Mouse (Mus musculus) large intestine, adult 2 months (tissue): ENCODE data around the gene Asic3. TPM values are rescaled to one million over a fixed set of nuclear protein-coding genes. Genes with fewer than 3 reads are reported as not detected.

Experiments
- DNase-seq: peaks from one replicate; pipeline ENCODE4 v3.0.0-alpha.2; 2012; ENCODE audit warnings: low read depth, low spot score
- WGBS: fragments of 180-500 bp; shearing (Covaris S2); methylation state at CpG from one replicate; pipeline ENCODE4 v1.1.7; 2018; 5-methylcytosine and 5-hydroxymethylcytosine counted together
- polyA plus RNA-seq: library from polyadenylated mRNA; depleted of rRNA; stranded (reverse); fragments of >200 nt; gene quantifications from 2 replicates; pipeline ENCODE4 v1.2.3, GENCODE M21; 2012; rRNA removed

Gene Asic3
- polyA plus RNA-seq, 1 experiment = 0.38 TPM

DNA sequence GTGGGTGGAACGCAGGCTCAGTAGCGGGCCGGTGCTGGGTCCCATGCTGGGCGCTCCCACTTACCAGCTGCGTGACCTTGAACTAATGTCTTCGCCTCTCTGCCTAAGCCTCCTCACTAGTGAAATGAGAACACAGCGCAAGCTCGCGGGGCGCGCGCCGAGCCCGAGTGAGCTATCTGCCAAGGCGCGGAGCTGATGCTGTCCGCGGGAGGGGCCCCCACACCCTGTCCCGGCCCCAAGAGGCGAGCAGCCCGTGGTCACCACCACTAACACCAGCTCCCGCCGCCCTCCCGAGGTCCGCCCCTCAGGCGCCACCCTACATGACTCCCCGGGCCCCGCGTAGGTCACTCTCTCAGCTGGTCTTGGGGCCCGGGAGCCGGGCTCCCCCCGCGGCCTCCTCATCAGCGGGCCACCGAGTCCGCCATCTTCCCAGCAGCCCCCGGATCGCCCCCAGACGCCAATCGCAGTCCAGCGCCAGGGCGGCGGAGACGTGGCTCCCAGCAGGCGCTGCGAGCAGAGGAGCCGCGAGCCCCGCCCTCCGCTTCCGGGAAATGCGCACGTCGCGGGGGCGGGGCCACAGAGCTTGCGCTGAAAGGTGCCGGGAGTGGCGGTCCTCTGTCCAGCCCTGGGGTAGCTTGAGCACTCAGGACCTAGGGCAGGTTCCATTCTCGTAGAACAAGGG is 31.7 kb downstream of the Asic3 start, which contains the start of gene Fastk:
Gene Fastk (minus strand): TSS at position 542 of the 682 bp plus-strand sequence.
- no peak for DNase-seq
- WGBS = under 1% methylated on average over 60 of the region's 60 CpGs

DNA sequence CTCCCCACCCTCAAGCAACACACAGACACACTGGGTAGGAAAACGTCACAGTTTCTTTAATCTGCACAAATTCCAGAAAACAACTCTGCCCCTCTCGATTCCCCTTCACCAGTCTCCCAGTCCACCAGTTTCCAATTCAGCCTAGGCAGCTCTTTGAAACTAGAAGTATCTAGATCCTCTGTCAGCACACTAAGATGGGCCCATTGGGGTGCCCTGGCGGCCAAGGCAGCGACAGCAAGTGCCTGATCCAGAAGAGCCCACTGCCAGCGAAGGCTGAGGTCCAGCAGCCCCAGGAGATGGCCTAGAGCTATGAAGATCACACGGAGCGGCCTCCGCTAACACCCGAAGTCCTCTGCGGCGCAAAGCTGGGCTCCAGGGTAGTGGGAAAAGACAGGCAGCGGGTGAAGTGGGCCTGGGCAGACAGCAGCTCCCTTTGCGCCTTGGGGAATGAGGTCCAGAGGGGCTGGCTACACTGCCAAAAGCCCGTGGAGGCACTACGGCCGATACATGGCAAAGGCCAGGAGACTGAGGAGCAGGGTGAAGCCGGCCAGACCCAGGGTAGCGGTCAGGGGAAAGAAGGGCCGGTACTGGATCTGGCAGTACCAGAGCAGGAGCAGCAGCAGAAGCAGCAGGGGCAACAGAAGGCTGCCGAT is 32.4 kb downstream of the Asic3 start:
- 63% methylated on average over 20 of the region's 20 CpGs for WGBS
- DNase-seq = no peak

DNA sequence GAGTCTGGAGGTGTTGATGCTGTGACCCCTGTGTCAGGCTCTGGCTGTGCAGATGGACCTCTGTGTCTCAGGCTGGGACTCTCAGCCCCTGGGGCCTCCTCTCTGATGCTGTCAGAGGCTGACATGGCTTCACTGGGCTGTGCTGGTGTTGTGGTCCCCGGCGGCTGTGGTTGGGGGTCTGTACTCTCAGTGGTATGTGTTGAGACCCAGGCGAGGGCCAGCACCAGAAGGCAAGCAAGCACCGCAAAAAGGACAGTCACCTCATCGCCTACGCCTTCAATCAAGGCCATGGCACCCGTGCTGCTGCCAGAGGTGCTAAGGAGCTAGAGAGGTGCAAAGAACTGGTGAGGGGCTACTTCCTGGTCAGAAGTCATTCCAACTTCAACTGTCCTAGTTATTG is 33.4 kb downstream of the Asic3 start:
- DNase-seq = no peak
- 90% methylated on average over 7 of the region's 7 CpGs for WGBS

DNA sequence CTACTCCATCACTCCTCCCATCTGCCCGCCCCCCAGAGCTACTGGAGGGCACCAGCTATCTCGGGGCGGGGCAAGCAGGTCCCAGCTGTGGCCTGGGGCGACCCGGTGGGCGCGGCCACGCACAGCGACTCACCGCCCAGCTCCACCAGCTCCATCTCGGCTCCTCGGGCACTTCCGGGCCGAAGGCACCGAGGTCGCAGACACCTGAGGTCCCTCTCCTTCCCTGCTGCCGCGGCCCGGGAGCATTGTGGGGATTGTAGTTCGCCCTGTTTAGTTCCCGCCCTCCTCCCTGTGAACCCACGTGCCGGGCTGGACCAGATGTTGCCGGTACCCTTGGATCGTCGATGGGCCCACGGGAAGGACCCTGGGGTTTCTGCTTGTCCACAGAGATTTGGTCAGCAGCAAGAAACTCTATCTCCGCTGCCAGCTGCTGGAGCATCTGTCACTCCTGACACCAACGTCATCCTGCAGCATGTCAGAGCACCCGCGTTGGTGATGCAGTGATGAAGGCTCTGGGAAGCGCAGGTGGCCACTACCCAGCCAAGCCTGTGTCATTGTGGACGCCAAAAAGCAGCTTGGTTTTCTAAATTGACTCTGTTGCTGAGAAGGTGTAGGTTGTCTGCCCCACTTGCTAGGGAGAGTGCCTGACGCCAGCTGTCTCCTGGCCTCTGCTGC is 34.6 kb downstream of the Asic3 start, which contains the start of gene Tmub1:
Gene Tmub1 (minus strand): TSS at position 231 of the 675 bp plus-strand sequence.
- WGBS = 2% methylated on average over 34 of the region's 34 CpGs
- DNase-seq = no peak

DNA sequence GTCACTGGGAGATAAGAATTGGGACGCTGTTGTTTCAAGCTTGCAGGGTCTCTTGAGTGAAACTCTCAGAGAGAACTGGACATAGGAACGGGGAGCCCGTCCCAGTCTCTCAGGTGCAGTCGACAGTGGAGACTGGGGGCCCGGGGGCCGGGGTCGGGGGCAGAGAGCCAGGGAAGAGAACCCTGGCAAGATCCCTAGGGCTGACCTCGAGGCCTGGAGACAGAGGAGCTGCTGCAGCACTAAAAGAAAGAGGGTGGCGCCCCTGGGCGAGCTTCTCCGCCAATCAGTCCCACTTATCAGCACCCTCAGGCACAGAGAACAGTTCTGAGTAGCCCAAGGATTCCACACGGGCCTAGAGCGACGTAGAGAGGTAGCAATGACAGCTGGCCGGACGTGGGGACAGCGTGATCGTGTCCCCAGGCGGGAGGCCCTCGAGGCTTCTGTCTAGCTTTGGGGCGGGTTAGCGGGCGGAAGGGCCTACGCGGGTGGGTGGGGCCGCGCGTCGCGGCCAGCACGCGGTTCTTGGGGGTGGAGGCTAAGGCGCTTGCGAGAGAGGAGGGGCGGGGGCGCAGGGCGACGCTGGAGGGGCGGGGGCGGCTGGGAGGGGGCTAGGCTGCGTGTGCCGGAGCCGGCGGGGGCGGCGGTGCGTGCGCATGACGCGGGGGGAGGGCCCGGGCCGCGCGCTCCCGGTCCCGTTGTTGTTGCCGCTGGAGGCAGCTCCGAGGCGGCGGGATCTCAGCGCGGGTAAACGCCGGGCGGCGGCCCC is 38.3 kb downstream of the Asic3 start:
- 5% methylated on average over 56 of the region's 66 CpGs for WGBS
- DNase-seq = no peak

DNA sequence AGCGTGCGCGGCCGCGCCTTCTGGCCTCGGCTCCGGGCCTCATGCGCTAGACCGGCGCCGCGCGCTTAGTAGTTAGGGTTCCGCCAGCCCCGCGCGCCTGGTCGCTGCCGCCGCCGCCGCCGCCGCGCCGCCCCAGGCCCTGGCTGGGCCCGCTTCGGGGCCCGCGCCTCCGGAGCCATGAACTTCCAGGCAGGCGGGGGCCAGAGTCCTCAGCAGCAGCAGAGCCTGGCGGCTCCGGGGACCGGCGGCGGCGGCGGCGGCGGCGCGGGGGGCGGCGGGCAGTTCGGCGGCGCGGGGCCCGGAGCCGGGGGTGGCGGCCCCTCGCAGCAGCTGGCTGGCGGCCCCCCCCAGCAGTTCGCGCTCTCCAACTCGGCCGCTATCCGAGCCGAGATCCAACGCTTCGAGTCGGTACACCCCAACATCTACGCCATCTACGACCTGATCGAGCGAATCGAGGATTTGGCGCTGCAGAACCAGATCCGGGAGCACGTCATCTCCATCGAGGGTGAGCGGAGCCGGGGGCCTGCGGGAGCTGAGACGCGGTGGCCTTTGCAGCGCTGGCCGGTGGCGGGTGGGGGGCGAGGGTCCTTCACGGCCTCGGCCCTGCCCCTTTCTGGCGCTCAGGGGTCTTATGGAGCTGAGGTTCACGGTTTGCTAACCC is 39.0 kb downstream of the Asic3 start, which contains the start of gene Agap3:
Gene Agap3 (plus strand): TSS at position 148 of the 661 bp plus-strand sequence.
- 2% methylated on average over 85 of the region's 85 CpGs for WGBS
- no peak for DNase-seq

DNA sequence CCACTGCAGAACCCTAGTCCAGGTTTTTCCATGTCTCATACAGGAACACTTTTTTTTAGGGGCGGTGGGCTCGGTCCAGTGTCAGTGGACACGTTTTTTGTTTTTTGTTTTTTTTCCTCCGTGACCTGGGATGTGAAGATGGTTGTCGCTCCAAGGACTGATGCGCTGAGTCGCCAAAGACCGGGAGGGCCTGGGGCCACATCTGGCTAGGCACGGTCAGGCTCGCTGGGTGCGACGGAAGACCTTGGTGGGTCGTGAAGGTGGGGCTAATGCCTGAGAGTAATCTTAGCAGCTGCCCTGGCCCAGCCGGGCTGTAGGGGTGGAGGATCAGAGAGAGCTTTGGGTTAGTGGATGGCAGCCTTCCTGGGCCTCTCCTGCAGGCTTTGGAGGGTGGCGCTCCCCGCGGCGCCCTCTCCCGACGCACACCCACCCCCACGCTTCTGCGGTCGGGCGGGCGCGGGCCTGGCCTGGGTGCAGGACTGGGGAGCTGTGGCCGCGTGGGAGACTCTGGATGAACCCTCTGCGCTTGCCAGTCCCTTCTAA is 39.6 kb downstream of the Asic3 start:
- no peak for DNase-seq

DNA sequence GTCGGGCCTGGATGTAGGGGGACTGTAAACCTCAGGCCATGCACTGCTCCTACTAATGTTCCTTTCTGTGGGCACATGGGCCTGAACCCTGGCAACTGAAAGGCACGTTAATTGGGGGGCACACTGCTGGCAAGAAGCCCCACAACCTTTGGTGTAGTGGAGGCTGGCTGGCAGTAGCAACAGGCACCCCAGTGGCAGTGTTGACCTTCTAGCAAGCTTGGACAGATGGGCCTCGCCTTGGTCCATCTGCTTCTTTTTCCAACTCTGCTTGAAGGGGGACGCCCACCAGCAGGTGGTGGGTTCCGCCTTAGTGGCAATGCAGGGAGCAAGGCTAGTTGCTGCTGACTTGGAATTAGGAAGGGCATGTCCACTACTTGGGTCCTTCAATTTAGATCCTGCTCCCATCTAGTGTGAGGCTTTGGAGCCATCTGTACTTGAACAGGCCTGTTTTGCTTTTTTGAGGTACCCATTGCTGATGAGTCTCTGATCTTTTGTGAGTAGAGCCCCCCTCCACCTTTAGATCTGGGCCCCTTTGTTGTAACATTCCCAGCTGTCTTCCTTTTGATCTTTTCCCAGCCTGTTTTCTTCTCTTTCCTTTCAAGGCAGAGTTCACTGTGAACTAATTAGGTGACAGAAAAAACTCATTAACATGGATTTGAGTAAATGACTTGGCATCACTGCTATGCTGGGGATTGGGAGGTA is 40.2 kb downstream of the Asic3 start:
- WGBS = 28% methylated on average over 5 of the region's 5 CpGs
- no peak for DNase-seq

More for the DNA sequence above, 39.6 kb downstream of the Asic3 start:
- WGBS = 1% methylated on average over 29 of the region's 29 CpGs

DNA sequence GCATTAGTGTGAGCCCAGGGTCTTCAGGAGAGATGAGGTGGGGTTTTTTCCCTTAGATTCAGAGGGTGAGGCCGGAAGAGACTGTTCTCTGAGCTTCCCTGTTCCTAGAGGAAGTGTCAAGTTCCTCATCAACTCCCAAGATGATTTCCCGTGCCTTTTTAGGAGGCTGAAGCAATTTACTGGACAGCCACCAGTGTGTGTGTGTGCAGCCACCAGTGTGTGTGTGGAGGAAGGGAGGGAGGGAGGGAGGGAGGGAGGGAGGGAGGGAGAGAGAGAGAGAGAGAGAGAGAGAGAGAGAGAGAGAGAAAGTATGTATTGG is 40.8 kb downstream of the Asic3 start:
- no peak for DNase-seq
- WGBS = 21% methylated on average over 2 of the region's 2 CpGs

DNA sequence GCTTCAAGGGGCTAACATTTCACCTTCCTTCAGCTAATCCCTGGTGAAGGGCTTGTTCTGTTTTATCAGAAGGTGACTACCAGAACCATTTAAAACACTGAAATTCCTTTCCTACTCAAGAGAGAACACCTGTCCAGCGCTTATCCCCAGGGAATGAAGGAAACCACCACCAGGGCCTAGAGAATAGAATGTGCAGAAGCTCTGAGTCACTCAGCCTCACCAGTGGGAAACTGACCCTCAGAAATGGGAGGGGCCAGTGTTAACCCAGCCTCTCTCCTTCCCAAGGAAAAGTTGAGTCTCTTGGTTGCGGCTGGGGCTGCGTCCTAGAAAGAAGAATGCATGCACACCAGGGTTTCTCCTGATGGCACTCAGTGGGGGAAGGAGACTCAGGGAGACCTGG is 41.9 kb downstream of the Asic3 start:
- 84% methylated on average over 3 of the region's 3 CpGs for WGBS

DNA sequence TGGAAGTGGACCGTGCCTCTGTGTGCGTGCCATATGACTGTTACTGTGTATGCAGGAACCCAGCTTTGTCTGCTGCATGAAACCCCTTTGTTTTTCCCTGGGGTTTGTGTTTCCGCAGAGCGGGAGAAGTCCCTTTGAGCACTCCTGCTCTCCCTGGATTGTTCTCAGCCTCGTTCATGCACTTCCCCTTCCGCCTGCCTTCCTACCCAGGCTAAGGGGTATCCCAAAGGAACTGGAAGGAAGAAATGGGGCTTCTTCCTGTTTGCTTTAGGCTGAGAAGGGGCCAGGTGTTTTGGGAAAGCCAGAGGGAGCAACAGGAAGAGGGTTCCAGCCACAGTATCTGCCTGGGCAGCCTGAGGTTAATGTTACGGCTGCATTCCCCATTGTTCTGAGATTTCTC is 42.4 kb downstream of the Asic3 start:
- 80% methylated on average over 7 of the region's 7 CpGs for WGBS
- no peak for DNase-seq

More for the DNA sequence above, 41.9 kb downstream of the Asic3 start:
- DNase-seq = no peak

DNA sequence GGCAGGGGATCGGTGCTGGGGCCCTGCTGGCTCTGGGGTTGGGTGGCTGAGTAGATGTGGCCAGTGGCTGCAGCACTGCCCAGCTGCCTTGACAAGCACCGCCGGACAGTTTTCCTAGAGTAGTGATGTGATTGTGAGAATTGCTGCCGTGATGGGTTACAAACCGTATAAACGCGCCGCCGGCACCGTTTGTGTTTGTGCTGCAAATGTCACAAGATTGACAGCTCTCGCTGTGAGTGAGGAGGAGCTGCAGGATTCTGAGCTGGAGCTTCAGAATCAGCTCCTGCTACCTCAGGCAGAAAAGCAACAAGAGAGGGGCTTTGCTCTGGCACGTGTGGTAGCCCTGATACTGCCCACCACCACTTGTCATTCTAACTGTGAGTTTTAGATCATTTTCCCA is 53.6 kb downstream of the Asic3 start:
- WGBS = 79% methylated on average over 12 of the region's 12 CpGs
- no peak for DNase-seq

Other genes starting within 250 kb of the Asic3 start
- gene Nupl2, start 248.4 kb upstream of the Asic3 start, polyA plus RNA-seq = 3.8 and 4.5 TPM in 2 replicates
- gene Kcnh2, start 61.8 kb upstream of the Asic3 start, polyA plus RNA-seq = 16.6 and 17.6 TPM in 2 replicates
- gene Nos3, start 48.6 kb upstream of the Asic3 start, polyA plus RNA-seq = 3.1 and 4.3 TPM in 2 replicates
- 0.93 and 1.0 TPM in 2 replicates for gene Atg9b, start 21.2 kb upstream of the Asic3 start, polyA plus RNA-seq
- gene Abcb8, start 19.7 kb upstream of the Asic3 start, polyA plus RNA-seq = 57.7 and 79.6 TPM in 2 replicates
- gene Cdk5, start 10.1 kb downstream of the Asic3 start, polyA plus RNA-seq = 59.2 and 62.5 TPM in 2 replicates
- 66.2 and 89.9 TPM in 2 replicates for gene Slc4a2, start 10.4 kb downstream of the Asic3 start, polyA plus RNA-seq
- 185 and 240 TPM in 2 replicates for gene Fastk, start 31.9 kb downstream of the Asic3 start, polyA plus RNA-seq
- gene Tmub1, start 34.5 kb downstream of the Asic3 start, polyA plus RNA-seq = 65.4 and 70.3 TPM in 2 replicates
- 30.4 and 37.2 TPM in 2 replicates for gene Agap3, start 38.8 kb downstream of the Asic3 start, polyA plus RNA-seq
- gene Gbx1, start 113.8 kb downstream of the Asic3 start, polyA plus RNA-seq = 0.02 TPM in 1 of 2 replicates, not detected in the other
- 0.14 and 0.20 TPM in 2 replicates for gene Asb10, start 127.6 kb downstream of the Asic3 start, polyA plus RNA-seq
- not detected in 2 replicates for gene 4931409K22Rik, start 143.4 kb downstream of the Asic3 start, polyA plus RNA-seq
- gene Abcf2, start 164.1 kb downstream of the Asic3 start, polyA plus RNA-seq = 33.9 and 36.5 TPM in 2 replicates
- 13.5 and 17.4 TPM in 2 replicates for gene Chpf2, start 173.3 kb downstream of the Asic3 start, polyA plus RNA-seq
- gene Smarcd3, start 211.0 kb downstream of the Asic3 start, polyA plus RNA-seq = 9.3 and 10.0 TPM in 2 replicates